Mouse (Mus musculus) cerebellum, postnatal 36 days (tissue): Measurements from ENCODE around the gene Babam2.
"Not testable (repeated sequence)": the region's sequence is repeated elsewhere in the genome, so short reads cannot be mapped to it uniquely, and the experiment has no call there.

Source experiments
- DNase-seq, 2 experiments: peaks; one replicate each; pipeline ENCODE4 v3.0.0; 2021 to 2022; ENCODE audit warnings: mixed read lengths in 2 of 2

Babam2 gene

DNA sequence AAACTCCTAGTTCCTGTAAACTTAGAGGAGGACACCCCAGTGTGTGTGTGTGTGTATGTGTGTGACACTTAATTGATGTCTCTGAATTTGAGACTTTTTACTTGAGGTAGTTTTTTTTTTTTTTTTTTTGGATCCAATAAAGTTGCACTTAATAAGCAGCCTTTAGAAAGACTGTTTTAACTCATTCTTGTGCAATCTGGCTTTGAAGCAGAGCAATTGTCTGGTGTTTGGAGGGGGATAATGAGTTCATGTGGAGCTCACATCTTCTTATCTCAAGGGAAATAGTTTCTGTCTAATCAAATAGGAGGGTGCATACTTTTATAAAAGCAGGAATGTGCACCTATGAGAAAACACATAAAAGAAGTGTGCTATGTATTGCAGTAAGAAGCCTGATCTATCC lies 142.5 kb downstream of the Babam2 start:
- no peak for DNase-seq

DNA sequence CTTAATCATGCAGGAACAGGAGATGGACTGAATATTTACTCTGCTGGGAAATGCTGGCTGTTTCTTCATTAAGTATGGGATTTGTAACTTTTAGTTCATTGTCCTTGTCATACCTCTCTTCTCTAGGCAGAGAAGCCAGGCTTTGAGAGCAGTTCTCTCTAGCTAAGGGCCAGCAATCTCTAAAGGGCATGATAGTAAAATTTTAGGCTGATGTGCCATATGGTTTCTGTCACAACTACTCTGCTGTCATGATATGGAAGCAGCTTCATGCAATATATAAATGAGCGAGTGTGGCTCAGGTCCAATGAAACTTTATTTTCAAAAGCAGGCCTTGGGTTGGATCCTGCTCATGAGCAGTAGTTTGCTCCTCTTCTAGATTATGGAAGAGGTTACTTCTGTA lies 142.9 kb downstream of the Babam2 start:
- DNase-seq, result no peak

DNA sequence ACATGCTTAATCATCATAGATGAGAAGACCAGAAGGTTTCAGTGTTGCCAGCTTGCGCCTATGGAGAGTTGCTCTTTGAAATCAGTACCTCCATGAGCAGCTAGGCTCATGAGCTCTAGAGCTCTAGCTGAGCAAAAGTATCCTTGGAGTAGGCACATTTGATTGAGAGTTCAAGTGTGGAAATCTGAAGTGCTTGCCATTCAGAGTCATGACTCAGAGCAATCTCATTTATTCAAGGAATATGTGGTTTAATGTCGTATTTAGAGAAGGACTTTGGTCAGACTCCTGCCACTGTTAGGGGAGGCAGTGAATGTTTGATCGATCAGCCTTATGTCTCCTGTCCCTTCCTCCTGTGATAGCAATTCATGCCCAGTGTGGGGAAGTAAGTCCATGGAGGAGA lies 147.4 kb downstream of the Babam2 start:
- DNase-seq, result no peak

DNA sequence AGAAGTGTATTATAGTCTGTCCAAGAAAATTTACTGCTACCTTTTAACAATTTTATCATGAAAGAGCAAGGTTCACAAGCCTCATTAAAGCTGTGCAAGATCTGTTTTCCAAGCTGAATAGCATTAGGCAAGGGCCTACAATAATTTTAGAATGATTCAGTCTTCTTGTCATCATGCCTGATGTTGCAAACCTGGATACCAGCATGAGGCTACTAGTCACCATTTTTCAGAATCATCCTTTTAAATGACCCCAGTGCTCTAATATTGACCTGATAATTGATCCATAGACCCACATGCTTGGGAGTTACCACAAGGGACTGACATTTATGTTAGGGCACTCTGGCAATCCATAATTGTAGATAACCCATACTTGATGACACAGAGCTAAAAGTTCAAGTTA lies 149.5 kb downstream of the Babam2 start:
- no peak for DNase-seq

DNA sequence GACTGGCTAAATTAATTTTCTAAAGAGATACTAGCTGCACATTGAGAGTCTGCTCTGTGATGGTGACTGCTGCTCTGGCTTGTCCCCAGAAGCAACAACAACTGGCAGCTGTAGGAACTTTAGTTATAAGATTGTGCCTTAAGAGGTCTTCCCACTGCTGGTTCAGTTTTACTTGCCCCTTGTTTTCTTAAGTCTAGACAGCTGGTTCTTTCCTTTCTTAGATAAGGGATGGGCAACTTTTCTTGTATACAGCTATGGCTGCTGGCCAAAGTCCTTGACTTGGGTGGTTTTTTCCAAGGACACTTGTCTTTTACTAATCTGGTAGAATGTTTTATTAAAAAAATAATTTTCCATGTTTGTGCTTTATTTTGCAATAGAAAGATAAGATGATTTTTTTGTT lies 151.5 kb downstream of the Babam2 start:
- no peak for DNase-seq

DNA sequence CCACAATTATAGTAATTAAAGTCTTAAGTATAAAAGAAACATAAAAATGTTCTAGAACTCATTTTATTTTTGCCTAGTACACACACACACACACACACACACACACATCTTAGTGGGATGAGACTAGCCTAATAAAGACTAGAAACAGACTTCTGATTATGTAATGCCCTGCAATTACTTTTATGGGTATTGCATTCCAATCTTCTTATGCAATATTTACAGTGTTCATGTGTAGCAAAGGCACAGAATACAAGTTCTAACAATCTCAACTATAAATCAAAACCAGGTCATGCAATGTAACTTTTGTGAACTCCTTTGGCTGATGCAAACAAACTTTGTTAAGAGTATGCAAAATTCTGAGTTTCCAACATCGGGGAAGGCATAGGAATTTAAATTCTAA lies 155.3 kb downstream of the Babam2 start:
- no peak for DNase-seq

DNA sequence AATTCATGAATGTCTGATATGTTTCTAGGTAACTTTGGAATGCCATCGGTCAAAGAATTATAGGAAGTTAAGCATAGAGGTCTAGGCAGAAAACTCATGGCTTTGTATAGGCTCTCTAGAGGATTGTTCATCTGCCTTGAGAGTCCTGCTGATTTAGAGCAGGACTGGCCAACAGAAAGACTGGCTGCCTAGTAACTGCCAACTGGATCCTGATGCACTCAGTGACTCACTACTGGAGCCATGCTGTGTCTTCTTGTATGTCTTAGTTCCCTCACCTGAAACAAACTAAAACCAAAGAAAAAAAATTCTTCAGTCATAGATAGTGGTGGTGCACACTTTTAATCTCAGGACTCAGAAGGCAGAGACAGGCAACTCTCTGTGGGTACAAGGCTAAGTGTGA lies 156.3 kb downstream of the Babam2 start:
- peak; percentile 12 to 19 for DNase-seq

DNA sequence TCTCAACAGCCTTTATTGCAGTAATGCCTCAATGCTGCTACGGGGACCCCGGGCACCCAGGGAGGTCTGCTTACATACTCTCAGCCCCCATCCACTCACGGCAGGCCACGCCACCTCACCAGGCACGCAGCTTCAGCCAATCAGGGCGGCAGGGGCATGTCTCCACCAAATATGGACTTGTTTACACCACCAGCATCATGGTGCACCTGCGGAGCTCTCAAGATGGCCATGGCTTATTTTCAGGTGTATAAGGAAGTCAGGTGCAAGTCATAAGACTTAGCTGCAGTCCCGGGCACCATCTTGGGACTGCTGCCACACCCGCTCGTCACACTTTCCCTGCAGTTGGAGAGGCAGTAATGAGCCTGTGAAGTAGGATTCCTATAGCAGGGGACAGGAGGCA lies 161.4 kb downstream of the Babam2 start:
- DNase-seq, result not testable (repeated sequence)

DNA sequence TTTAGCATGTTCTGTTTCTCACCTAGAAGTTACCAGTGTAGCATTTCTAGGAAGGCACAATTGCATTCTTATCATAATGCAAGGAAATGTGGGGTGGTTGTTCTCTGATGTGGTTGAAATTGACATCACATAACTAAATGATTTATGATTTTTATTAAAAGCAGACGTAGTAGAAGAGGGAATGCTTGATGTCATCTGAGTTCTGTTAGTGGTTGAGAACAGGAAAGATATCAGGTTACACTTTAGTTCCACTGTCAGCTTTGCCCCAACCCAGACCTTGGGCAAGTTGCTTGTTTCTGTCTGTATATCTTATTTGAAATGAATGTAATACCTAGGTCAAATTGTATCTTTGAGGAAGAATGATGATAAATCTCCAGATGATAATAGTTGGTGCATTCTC lies 162.9 kb downstream of the Babam2 start:
- no peak for DNase-seq

DNA sequence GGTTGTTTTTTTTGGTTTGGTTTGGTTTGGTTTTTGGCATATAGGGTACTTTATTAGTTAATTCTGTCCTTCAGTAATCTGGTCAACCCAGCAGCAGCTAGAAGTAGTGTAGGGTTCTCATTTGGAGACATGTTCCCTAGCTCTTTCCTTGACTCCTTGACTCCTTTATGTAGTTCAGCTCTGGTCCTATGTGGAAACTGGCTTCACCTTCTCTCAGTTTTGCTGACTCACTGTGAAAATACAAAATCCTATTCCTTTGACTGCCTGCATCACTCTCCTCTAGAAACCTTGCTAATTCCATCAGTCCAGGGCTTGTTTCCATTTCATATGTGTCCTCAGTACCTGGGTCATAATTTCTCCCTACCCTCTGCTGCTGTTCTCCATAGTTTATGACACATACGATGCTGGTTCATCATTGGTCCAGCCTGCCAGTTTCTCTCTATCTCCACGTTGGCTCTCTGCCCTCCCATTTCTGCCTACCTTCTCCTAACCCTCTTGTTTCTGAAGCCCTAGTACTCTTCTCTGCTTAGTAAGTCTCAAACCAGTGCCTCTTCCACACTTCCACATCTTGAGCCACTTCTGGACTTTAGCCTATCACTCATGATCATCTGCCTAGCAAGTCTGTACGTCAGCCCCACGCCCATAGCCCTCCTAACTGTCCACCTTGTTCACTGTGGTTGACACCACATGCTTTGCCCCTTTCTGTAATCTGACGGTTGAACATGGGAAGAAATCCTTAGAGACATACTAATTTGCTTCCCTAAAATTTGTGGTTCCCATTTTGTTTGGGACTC lies 163.5 kb downstream of the Babam2 start:
- no peak for DNase-seq

DNA sequence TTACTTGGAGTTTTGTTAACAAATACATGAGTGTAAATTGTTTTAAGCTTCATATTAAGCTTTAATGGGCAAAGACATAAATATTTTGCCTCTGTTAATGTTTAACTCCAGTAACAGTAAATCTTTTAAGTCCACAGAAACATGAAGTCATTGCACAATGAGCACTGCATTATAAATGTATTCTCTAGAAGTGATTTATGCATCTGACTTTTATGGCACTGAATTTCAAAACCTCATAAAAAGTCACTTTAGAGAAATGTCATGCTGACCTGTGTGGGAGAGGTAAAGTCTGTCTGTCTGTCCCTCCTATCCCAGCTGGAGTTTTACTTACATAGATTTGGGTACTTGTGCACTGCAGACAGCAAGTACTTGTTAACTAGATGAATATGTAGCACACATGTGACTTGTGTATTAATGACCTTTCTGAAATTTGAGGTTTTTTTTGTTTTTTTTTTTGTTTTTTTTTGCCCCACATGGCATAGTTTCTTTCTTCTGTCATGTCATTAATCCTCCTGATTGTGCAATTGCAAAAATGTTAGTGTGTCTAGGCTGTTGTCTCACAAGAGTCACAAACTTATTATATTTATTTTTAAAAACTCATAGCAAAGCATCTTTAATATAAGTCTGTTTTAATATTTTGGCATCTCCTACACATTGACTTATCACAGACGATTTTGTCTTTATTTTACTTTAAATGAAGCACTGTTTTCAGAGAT lies 165.4 kb downstream of the Babam2 start:
- DNase-seq, result no peak

DNA sequence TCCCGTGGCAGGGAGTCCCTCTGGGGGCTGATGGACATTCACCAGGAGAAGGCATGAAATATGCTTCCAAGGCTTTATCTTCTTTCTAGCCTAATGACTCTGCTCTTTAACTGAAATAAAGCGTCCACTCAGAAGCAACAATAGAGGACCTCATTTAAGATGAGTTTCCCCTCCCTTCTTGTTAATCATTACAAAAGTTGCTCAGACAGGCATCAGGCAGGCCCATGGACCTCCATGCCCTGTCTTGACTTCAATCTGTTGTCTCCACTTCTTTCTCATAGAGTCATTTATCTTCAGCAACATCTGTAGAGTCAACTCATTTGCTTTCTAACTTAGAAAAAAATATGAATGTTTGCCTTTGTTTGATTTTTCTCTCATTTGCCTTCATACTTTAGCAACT lies 166.6 kb downstream of the Babam2 start:
- no peak for DNase-seq

DNA sequence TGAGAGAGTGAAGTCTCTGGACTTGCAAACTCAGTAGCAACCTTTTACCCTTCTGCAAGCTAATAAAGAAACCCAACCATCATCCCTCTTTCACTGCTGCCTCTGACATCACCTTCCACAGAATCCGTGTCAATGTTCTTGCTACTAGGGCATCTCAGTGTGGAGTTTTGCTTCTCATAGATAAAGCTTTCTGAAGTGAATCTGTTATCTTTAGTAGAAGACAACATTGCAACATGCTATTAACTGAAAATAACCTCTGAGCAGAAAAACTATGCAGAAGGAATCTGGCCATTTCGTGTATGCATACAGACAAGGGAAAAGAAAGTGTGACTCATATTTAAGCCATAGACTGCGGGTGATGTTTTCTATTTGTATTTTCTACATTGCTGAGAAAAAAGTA lies 168.6 kb downstream of the Babam2 start:
- DNase-seq, result no peak

DNA sequence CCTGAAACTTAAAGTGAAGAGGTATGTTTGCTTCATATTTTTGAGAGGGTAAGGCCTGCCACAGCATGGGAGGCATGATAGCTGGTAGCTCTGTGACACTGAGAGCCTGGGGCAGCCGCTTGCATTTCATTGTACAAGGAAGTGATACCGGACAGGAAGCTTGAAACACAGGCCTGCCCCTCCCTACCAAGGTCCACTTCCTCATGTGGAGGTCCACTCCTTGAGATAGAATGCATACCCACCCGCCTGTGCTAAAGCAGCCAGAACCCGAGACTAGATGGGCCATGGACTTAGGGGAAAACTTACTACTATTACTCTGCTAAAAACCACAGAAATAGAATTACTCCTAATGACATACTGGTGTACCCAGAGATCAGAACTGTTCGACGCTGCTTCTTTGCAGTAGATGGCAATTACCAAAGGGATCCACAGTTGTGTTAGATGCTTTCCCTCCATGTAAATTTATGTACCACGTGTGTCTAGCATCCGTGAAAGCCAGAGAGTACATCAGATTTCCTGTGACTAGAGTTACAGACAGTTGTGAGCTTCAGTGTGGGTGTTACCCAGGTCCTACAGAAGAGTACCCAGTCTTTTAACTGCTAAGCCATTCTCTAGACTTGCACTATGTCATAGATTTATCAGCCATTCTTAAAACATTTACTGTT lies 173.5 kb downstream of the Babam2 start:
- no peak for DNase-seq

DNA sequence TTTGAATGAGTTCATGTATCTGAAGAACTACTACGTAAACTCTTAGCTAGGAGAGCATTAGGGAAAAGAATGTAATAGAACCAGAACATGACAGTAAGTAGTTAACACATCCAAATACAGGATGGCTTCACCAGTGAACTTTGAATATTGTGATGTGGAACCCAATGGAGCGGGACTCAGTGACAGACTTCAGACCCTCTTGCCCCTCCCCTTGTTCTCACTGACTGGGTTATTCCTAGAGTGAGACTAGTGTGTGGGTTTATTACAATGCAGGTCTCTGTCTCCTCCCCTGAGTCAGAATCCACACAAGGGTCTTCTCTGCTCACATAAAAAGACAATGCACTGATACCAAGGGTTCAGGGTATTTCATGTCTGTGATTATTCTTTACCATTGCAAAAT lies 175.8 kb downstream of the Babam2 start:
- no peak for DNase-seq

DNA sequence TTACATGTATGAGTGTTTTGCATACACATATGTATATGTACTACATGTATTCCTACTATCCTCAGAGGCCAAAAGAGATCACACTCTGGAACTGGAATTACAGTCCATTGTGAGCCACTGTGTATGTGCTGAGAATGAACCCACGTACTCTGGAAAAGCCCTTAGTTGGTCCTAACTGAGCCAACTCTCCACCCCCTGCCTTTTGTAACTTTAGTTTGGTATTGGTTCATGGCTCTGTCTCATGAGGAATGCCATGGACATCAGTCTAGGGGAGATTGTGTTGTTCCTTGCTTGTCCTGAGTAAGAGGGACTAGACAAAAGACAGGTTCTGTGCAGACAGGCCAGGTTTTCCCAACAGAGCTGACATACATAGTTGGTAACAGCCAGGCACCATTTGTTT lies 177.1 kb downstream of the Babam2 start:
- no peak for DNase-seq

DNA sequence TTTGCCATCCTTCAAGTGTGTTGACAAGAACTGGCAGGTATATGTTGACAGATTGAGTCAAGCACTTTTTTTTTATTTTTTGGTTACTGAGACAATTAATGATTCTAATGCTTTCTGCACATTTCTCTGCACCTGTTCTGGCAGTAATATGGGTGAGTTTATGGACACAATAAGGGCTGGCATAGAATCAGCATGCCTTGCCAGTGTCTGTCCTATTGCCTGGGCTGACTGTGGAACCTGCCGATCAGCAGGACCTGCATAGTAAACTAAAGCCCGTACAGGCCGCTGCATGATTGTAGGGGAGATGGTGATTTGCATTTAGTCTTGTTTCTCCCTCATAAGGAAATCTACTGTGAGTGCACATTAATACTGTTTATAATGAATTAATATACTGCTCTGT lies 178.0 kb downstream of the Babam2 start:
- peak; percentile 13 to 44 for DNase-seq

DNA sequence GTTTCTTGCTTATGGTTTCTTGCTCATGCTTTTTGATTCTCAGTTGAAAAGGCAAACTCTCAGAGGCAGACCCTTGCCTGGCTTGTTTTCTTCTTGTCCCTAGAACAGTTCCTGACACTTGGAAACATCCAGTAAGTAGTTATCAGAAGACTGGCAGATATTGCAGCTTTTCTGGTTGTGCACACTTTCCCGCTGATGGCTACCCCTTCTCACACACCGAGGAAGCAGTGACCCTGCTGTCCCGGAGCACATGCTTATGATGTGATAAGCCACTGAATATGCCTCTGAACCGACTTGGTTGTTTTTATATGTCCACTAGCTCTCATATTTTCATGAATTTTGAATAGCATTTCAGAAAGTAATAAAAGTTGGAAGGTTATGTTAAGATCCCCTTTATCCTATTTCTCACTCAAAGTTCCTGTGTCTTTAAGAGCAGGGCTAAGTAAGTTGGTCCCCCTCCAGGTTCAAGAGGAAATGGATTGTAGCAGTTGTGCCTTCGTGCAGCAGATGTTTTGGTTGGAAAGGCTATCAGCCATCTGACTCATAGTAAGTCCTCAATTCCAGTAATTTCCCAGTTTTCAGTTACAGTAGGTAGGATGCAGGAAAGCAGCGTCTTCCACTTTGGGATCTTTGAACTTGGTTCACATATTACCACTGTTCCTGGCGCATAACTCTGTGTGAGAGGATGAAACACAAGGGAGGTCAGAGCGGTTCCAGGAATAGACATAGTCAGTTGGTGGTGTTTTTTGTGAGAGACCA lies 178.9 kb downstream of the Babam2 start:
- DNase-seq, result no peak

DNA sequence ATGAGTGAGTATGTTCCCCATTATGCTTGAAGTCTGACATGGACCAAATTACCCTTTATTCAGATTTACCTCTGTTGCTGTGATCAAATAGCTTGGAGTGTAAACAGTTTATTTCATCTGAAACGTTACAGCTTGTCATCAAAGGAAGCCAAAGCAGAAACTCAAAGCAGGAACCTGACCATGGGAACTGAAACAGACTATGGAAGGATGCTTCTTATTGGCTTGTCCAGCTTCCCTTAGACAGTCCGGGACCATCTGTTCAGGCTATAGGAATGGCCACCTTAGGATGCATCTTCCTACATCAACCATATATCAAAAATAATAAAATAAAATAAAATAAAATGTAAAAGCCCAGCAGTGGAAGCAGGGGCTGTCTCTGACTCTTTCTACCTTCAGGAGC lies 183.0 kb downstream of the Babam2 start:
- DNase-seq, result no peak

DNA sequence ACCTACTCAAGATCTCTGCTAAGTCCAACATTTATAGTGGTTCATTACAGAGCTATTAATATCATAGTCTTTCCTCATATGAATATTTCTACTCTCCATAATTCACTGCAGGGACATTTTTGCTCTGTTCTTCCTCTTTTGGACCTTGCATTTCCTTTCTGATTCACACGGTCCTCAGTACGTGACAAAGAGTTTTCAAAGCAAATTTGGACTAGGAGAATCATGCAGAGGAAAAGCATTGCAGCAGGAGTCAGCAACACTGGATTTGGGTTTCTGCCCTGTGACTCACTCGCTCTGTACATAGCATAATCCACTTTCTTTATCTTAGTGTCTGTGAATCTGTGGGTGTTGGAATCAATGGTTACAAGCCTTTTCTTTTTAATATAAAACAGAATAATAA lies 184.8 kb downstream of the Babam2 start:
- no peak for DNase-seq

DNA sequence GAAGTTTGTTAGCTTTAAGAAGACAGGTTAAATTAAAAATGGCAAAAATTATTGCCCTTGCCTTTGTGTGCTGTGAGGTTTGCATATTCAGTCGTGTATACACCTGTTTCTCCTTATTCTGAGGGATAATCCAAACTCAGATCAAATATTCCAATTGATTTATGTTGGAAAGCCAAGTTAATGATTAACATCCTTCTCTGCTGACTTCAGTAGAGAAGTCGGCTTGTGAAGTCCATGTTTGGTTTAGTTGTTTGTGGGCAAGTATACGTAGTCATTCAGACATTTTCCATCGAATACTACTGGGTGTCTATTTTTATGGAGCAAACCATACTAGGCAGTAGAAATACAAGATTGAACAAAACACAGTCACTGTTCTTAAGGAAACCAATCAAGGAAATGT lies 187.5 kb downstream of the Babam2 start:
- no peak for DNase-seq

DNA sequence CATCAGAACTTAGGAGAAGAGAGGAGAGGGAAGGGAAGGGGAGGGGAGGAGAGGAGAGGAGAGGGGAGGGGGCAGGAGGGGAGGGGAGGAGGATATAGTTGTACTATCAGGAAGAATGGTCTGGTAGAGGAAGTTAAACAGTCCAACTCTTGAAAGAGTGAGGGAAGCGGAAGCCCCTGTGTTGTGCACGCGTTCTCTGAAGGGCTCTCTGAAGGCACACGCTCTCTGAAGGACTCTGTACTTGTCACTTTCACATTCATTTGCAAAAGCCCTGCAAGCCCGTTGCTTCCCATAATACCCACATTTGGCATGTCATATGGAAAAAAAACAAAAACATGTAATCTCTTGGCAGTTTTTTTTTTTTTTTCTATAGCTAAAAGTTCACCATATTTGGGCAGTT lies 190.1 kb downstream of the Babam2 start:
- DNase-seq, result no peak

DNA sequence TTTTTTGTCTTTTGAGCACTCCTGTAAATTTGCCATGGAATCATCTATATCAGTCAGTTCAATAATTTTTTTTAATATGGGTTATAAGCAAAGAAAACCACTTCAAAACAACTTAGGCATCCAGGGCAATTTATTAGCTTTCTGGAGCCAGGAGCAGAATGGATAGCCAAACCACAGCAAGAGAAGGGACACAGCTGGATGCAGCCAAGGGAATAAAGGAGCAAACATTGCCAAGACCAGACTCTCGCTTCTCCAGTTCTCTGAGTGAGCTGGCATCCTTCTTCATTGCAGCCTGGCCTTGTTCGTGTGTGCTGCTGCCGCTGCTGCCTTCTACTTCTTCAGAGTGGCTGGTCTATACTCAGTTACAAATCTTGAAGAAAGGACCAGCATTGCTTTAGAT lies 190.9 kb downstream of the Babam2 start:
- DNase-seq, result no peak
